Mouse (Mus musculus) testis, adult 2 months (tissue): Measurements from ENCODE around the gene Hsd17b2.

ENCODE experiments used
- CTCF ChIP-seq: fragments of 200-500 bp; IDR thresholded peaks from 2 replicates; pipeline ENCODE4 v1.5.1; 2012; ENCODE audit warnings: low read depth, mild to moderate bottlenecking, inconsistent platforms, low read length, moderate library complexity; ENCODE audit not compliant: control insufficient read depth, insufficient read depth, insufficient replicate concordance
- POLR2A ChIP-seq: fragments of 200-500 bp; IDR thresholded peaks from 2 replicates; pipeline ENCODE4 v1.6.1; 2012; ENCODE audit warnings: low read depth, mild to moderate bottlenecking, inconsistent platforms, low read length, moderate library complexity; ENCODE audit not compliant: control insufficient read depth

- TF ChIP-seq POLR2A (no peak), CTCF (no peak)
These were observed 77.0 kb downstream of the Hsd17b2 start for GRCm38 (mm10) chr8:117778531-117779322.
